Mouse (Mus musculus): ENCODE data around the gene Coro7.
A peak's percentile ranks its signal among the peaks of the same experiment; 100 is the strongest.
"Not testable (repeated sequence)": the region's sequence is repeated elsewhere in the genome, so short reads cannot be mapped to it uniquely, and the experiment has no call there.

Coro7 gene

GRCm38 (mm10) chr16:4679121-4680018 is at the start of gene Coro7:
Coro7 (minus strand) TSS chr16:4679777.
- peak; percentile 89 for DNase-seq (ENCODE audit: low read depth)

- no peak for DNase-seq (ENCODE audit: low read depth)
Measured at GRCm38 (mm10) chr16:4727963-4728362, 48.4 kb upstream of the Coro7 start.

- no peak for DNase-seq (ENCODE audit: low read depth)
Measured at GRCm38 (mm10) chr16:4727526-4727925, 47.9 kb upstream of the Coro7 start.

- DNase-seq (ENCODE audit: low read depth), result no peak
Measured at GRCm38 (mm10) chr16:4726528-4727128, 47.1 kb upstream of the Coro7 start.

GRCm38 (mm10) chr16:4725780-4726527 is 46.4 kb upstream of the Coro7 start, which contains the start of gene Hmox2:
Hmox2 (plus strand) TSS chr16:4726361.
- DNase-seq (ENCODE audit: low read depth), result peak; percentile 86

- DNase-seq (ENCODE audit: low read depth), result no peak
Measured at GRCm38 (mm10) chr16:4725266-4725665, 45.7 kb upstream of the Coro7 start.

GRCm38 (mm10) chr16:4722915-4723209 is 43.3 kb upstream of the Coro7 start:
- DNase-seq (ENCODE audit: low read depth), result no peak

GRCm38 (mm10) chr16:4722128-4722914 is 42.7 kb upstream of the Coro7 start:
- DNase-seq (ENCODE audit: low read depth), result no peak

GRCm38 (mm10) chr16:4718753-4719518 is 39.4 kb upstream of the Coro7 start, which contains the start of gene Nmral1:
Nmral1 (minus strand) TSS chr16:4719356.
- DNase-seq (ENCODE audit: low read depth), result peak; percentile 65

- DNase-seq (ENCODE audit: low read depth), result no peak
Measured at GRCm38 (mm10) chr16:4717866-4718265, 38.3 kb upstream of the Coro7 start.

GRCm38 (mm10) chr16:4713861-4714710 is 34.5 kb upstream of the Coro7 start:
- DNase-seq (ENCODE audit: low read depth), result no peak

- no peak for DNase-seq (ENCODE audit: low read depth)
Measured at GRCm38 (mm10) chr16:4711173-4711572, 31.6 kb upstream of the Coro7 start.

GRCm38 (mm10) chr16:4705541-4705940 is 26.0 kb upstream of the Coro7 start:
- DNase-seq (ENCODE audit: low read depth), result no peak

- DNase-seq (ENCODE audit: low read depth), result no peak
Measured at GRCm38 (mm10) chr16:4702646-4703045, 23.1 kb upstream of the Coro7 start.

GRCm38 (mm10) chr16:4701211-4701610 is 21.6 kb upstream of the Coro7 start:
- DNase-seq (ENCODE audit: low read depth), result no peak

- not testable (repeated sequence) for DNase-seq (ENCODE audit: low read depth)
Measured at GRCm38 (mm10) chr16:4689371-4689770, 9.8 kb upstream of the Coro7 start.

GRCm38 (mm10) chr16:4684457-4684791 is 4.8 kb upstream of the Coro7 start:
- DNase-seq (ENCODE audit: low read depth), result no peak

- DNase-seq (ENCODE audit: low read depth), result peak; percentile 90
Measured at GRCm38 (mm10) chr16:4683581-4684456, 4.2 kb upstream of the Coro7 start.

GRCm38 (mm10) chr16:4683193-4683580 is 3.6 kb upstream of the Coro7 start:
- DNase-seq (ENCODE audit: low read depth), result peak; percentile 50

All from c-Kit-positive CD71-negative TER-119-negative erythroid progenitor cells, embryonic 14.5 days (primary cell).